Mouse (Mus musculus) CH12.LX (cell line): ENCODE results near the gene Anks1. TPM values are rescaled to one million over a fixed set of nuclear protein-coding genes. Genes with fewer than 3 reads are reported as not detected.

Experiments
- DNase-seq: peaks from one replicate; pipeline ENCODE4 v3.0.0-alpha.2; 2013; ENCODE audit errors: extremely low read depth
- H3K27ac ChIP-seq: 2 replicates; pipeline ENCODE4 v1.5.1; 2012; ENCODE audit warnings: low read depth, mild to moderate bottlenecking, control low read depth, moderate library complexity; ENCODE audit not compliant: insufficient read depth
- H3K27me3 ChIP-seq: replicated peaks from 2 replicates; pipeline ENCODE3; 2012; ENCODE audit warnings: inconsistent platforms
- H3K36me3 ChIP-seq, 2 experiments: replicated peaks in 1 of 2; 2 replicates each; pipeline versions ENCODE3 to v1.6.1; 2012; ENCODE audit warnings: inconsistent platforms in 1 of 2, low read length in 1 of 2, mild to moderate bottlenecking in 1 of 2, mixed read lengths in 1 of 2, moderate library complexity in 1 of 2; ENCODE audit not compliant: control insufficient read depth in 1 of 2, insufficient read depth in 1 of 2
- H3K4me1 ChIP-seq, 2 experiments: 2 replicates each; pipeline ENCODE4 v1.6.1; 2012; ENCODE audit warnings: inconsistent platforms in 1 of 2, moderate library complexity in 1 of 2; ENCODE audit not compliant: insufficient read depth in 2 of 2, control insufficient read depth in 1 of 2
- H3K4me2 ChIP-seq: 2 replicates; pipeline ENCODE4 v1.6.1; 2012; ENCODE audit warnings: low read depth, mild to moderate bottlenecking, control low read depth; ENCODE audit not compliant: poor library complexity, insufficient read depth, severe bottlenecking
- H3K4me3 ChIP-seq, 3 experiments: fragments of 150-350 bp in 1 of 3; sonication (generic) in 1 of 3; replicated peaks in 1 of 3; 2 replicates each; pipeline versions ENCODE3 to v1.5.1; 2011 to 2012; ENCODE audit warnings: low read depth in 2 of 3, low read length in 2 of 3, mild to moderate bottlenecking in 2 of 3, moderate library complexity in 2 of 3, control low read depth in 1 of 3, improper control_type of control experiment in 1 of 3, inconsistent platforms in 1 of 3, mixed read lengths in 1 of 3; ENCODE audit not compliant: poor library complexity in 1 of 3
- H3K79me2 ChIP-seq: replicated peaks from 2 replicates; pipeline ENCODE4 v1.6.1; 2012; ENCODE audit warnings: mild to moderate bottlenecking, moderate library complexity; ENCODE audit not compliant: control insufficient read depth, poor library complexity, insufficient read depth, severe bottlenecking; ENCODE audit errors: extremely low read depth
- H3K9ac ChIP-seq: 2 replicates; pipeline ENCODE4 v1.6.1; 2012; ENCODE audit warnings: low read depth, mild to moderate bottlenecking, control low read depth, moderate library complexity; ENCODE audit not compliant: insufficient read depth
- H3K9me3 ChIP-seq: replicated peaks from 2 replicates; pipeline ENCODE3; 2012; ENCODE audit warnings: low read length, inconsistent platforms, mixed read lengths
- CTCF ChIP-seq, 2 experiments: IDR thresholded peaks in 1 of 2; conservative IDR thresholded peaks in 1 of 2; 2 replicates each; pipeline ENCODE4 v1.5.1; 2011 to 2012; ENCODE audit warnings: low read depth in 2 of 2, low read length in 2 of 2, improper control_type of control experiment in 1 of 2, inconsistent platforms in 1 of 2, mild to moderate bottlenecking in 1 of 2, moderate library complexity in 1 of 2
- EP300 ChIP-seq: IDR thresholded peaks from 2 replicates; pipeline ENCODE4 v1.6.1; 2011; ENCODE audit warnings: low read length, improper control_type of control experiment
- IRF4 ChIP-seq: IDR thresholded peaks from 2 replicates; pipeline ENCODE4 v1.6.1; 2014; ENCODE audit warnings: low read depth, mild to moderate bottlenecking, inconsistent platforms, low read length, improper control_type of control experiment
- PAX5 ChIP-seq: IDR thresholded peaks from 2 replicates; pipeline ENCODE4 v1.6.1; 2012; ENCODE audit warnings: low read length, inconsistent platforms, mixed read lengths
- USF1 ChIP-seq: IDR thresholded peaks from 2 replicates; pipeline ENCODE4 v1.6.1; 2014; ENCODE audit warnings: low read depth, mild to moderate bottlenecking, inconsistent platforms, low read length, improper control_type of control experiment
- ZC3H11A ChIP-seq: IDR thresholded peaks from 2 replicates; pipeline ENCODE4 v1.6.1; 2012; ENCODE audit warnings: low read depth, mild to moderate bottlenecking, inconsistent platforms, low read length, improper control_type of control experiment
- ZNF384 ChIP-seq: IDR thresholded peaks from 2 replicates; pipeline ENCODE4 v1.6.1; 2012; ENCODE audit warnings: low read depth, low read length, improper control_type of control experiment, inconsistent platforms
- dilution Hi-C: fragments of 300-500 bp; cut with MboI; formaldehyde crosslinking; loops from 2 replicates; pipeline ENCODE4 v1.14.3; 2020; ENCODE audit warnings: low sequenced_read_pairs; ENCODE audit not compliant: extremely low pct_unique_long_range_greater_than_20kb, extremely low pct_ligation_motif_present
- in situ Hi-C: fragments of 300-500 bp; cut with MboI; formaldehyde crosslinking; loops from 3 replicates; pipeline ENCODE4 v1.14.3; 2019; ENCODE audit warnings: low sequenced_read_pairs, low pct_ligation_motif_present, low pct_unique_long_range_greater_than_20kb, mixed read lengths
- polyA plus RNA-seq: library from polyadenylated mRNA; unstranded; fragments of >175 nt; gene quantifications from 2 replicates; pipeline ENCODE4 v1.2.1, GENCODE M21; 2012; ENCODE audit warnings: low read depth; ENCODE audit not compliant: insufficient read length
- total RNA-seq, 2 experiments: library from RNA; depleted of rRNA; stranded (reverse); fragments of 300-350 nt in 1 of 2; fragments of >200 nt in 1 of 2; gene quantifications; 2 replicates each; pipeline ENCODE4 v1.2.3; 2012 to 2014

Gene Anks1
- total and polyA plus RNA-seq, 3 experiments: 5.8 to 9.3 (median 9.0) TPM

GRCm38 (mm10) chr17:28099086-28099485, 190.0 kb downstream of the Anks1 start:
- no peaks in the 10 kb centered on the region for H3K79me2 ChIP-seq
- no peak for DNase-seq
- no peak overlapping the region for H3K27ac ChIP-seq
- TF ChIP-seq ZNF384 (no peak), USF1 (no peak), ZC3H11A (no peak)
- dilution Hi-C loops: no loop called here
- in situ Hi-C loops: loop anchor here (25.0 kb wide), 1 partner anchor 213 kb away; the partner anchor contains the start of gene Fance
- H3K4me2 ChIP-seq: no peak overlapping the region
- H3K4me1 ChIP-seq: peaks cover 5 to 8% of the 10 kb centered on the region in 2 experiments
- H3K27me3 ChIP-seq: no peaks in the 10 kb centered on the region
- H3K4me3 ChIP-seq: no peak overlapping the region
- peaks cover 18% of the 10 kb centered on the region for H3K9me3 ChIP-seq
- no peaks in the 10 kb centered on the region for H3K36me3 ChIP-seq
- no peak overlapping the region for H3K9ac ChIP-seq

- Histone ChIP-seq H3K9ac (no peak overlapping the region), H3K9me3 (peaks cover 16% of the 10 kb centered on the region), H3K27ac (no peak overlapping the region), H3K4me1 (peaks cover 7 to 19% of the 10 kb centered on the region in 2 experiments), H3K27me3 (no peaks in the 10 kb centered on the region), H3K4me2 (no peak overlapping the region), H3K36me3 (no peaks in the 10 kb centered on the region), H3K4me3 (no peak overlapping the region), H3K79me2 (no peaks in the 10 kb centered on the region)
- TF ChIP-seq IRF4: no peak
- TF ChIP-seq ZNF384: no peak
- peak in 1 of 2 experiments; percentile 19; a peak in 2 of 4 replicates for TF ChIP-seq CTCF (conservative IDR thresholded peaks at IDR 0.05 in 1 of 2, IDR thresholded peaks at IDR 0.05 in 1 of 2; ENCODE audit: low read depth in 2 of 2, low read length in 2 of 2)
- dilution Hi-C loops: no loop called here
- no peak for DNase-seq
- in situ Hi-C loops: no loop called here
These were observed 191.6 kb downstream of the Anks1 start for GRCm38 (mm10) chr17:28100669-28101068.

- H3K4me1 ChIP-seq: peaks cover 7 to 19% of the 10 kb centered on the region in 2 experiments
- H3K4me2 ChIP-seq: no peak overlapping the region
- no peak overlapping the region for H3K27ac ChIP-seq
- TF ChIP-seq PAX5 (no peak), EP300 (no peak)
- TF ChIP-seq, all 38 proteins: peak for 0
- H3K9me3 ChIP-seq: peaks cover 16% of the 10 kb centered on the region
- H3K4me3 ChIP-seq: no peak overlapping the region
- no peak for DNase-seq
- dilution Hi-C loops (no loop called here), in situ Hi-C loops (no loop called here)
- H3K79me2 ChIP-seq: no peaks in the 10 kb centered on the region
- H3K27me3 ChIP-seq: no peaks in the 10 kb centered on the region
- no peaks in the 10 kb centered on the region for H3K36me3 ChIP-seq
- H3K9ac ChIP-seq: no peak overlapping the region
These were observed 192.3 kb downstream of the Anks1 start for GRCm38 (mm10) chr17:28101284-28101887.
